Mouse (Mus musculus) testis, adult 2 months (tissue): ENCODE data around the gene Tshz3.

Experiments used
- CTCF ChIP-seq: fragments of 200-500 bp; IDR thresholded peaks from 2 replicates; pipeline ENCODE4 v1.5.1; 2012; ENCODE audit warnings: low read depth, mild to moderate bottlenecking, inconsistent platforms, low read length, moderate library complexity; ENCODE audit not compliant: control insufficient read depth, insufficient read depth, insufficient replicate concordance
- POLR2A ChIP-seq: fragments of 200-500 bp; IDR thresholded peaks from 2 replicates; pipeline ENCODE4 v1.6.1; 2012; ENCODE audit warnings: low read depth, mild to moderate bottlenecking, inconsistent platforms, low read length, moderate library complexity; ENCODE audit not compliant: control insufficient read depth

- no peak for TF ChIP-seq POLR2A
- no peak for TF ChIP-seq CTCF
Measured at GRCm38 (mm10) chr7:36778456-36778855, 80.5 kb downstream of the Tshz3 start.
